Mouse (Mus musculus) cerebellum, adult 9-11 months (tissue): ENCODE measurements around the gene S100a2.

Experiments
- DNase-seq: peaks from one replicate; pipeline ENCODE4 v3.0.0; 2022

Gene S100a2

DNA sequence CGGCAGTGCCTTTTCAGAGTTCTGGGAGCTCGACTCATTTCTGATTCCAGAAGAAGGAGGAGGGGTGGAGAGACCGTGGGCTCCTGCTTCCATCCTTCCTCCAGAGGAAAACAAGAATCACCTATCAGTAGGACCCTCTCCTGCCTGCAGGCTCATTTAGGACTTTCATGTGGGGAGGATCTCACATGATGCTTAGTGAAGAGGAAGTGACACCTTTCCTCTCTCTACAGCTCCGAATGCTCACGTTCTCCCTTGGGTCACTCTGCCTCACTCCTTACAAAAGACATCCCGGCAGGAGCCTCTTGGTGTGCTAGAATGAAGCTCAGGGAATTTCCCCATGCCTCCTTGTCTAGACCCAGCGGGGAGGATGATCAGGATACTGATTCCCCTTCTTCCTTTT lies 31.5 kb downstream of the S100a2 start:
- no peak for DNase-seq

DNA sequence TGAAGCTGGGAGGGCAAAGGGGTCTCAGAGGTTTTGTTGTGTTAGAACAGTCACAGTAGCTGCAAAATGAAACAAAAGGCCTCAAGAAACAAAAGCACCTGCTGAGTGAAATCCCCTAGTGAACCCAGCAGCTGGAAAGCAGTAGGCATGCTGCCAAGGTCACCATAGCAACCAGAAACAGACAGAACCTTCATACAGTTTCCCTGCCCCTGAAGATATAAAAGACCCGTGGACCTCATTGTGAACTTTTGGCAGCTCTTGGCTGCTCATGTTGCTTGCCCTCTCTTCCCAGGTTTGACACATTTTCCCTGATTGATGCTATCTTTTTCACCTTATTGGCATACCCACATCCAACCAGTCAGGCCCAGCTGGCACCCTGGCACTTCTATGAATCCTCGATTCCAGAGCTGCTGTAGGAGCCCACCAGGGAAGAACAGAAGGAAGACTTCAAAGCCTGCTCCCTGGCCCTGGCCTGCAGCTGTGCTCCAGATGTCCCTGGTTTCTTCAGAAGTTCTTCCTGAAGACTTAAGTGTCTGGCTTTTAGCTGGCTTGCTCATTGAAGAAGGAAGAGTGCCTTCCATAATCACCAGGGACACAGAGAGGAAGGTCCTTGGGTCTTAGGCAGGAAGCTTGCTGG lies 33.5 kb downstream of the S100a2 start:
- DNase-seq, result no peak

DNA sequence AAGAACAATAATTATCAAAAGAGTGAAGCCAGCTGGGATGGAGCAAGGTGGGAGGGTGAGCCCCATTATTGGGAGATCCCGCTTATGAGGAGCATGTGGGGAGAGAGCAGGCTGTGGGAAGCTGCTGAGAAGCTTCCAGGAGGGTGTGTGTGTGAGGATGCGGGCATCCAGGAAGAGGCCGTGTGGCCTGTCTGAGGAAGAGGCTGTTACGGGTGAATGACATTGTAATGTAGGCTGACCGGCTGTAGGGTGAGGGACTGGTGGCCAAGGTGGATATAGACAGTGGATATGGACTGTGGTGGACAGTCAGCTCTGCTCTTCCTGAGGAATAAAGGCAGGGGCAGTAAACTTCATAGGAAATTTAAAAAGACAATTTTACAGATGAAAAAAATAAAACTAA lies 35.4 kb downstream of the S100a2 start:
- no peak for DNase-seq

DNA sequence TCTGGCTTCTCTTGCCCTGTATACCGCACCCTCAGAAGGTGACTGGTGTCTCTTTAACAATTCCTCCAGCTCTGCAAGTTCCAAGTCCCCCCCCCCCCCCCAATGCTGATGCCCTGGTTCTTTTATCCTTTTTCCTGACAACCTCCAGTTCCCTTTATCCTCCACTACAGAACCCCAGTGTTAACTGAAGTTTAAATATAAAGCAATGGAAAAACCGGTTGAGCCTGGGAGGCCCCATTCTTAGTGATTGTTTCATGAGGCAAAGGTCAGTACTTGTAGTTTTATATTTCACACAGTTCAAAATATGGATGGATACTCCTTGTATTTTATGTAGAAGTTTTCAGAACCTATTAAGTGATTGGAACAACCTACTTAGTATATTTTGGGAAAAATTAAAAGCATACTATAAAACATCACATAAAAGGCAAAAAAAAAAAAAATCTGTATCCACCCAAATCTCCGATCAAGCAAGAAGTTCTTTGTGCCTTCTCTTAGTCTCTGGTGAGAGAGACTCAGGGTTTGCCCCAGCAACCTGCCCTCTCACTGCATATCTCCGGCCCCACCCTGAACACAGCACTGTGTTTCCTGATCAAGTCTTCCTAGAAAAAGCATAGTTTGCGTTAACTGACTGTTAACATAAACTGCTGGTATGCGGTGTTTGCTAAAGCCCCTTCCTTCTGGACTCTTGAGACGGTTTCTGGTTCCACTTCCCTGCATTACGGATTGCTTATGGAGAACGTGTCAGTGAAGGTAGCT lies 36.4 kb downstream of the S100a2 start:
- no peak for DNase-seq

DNA sequence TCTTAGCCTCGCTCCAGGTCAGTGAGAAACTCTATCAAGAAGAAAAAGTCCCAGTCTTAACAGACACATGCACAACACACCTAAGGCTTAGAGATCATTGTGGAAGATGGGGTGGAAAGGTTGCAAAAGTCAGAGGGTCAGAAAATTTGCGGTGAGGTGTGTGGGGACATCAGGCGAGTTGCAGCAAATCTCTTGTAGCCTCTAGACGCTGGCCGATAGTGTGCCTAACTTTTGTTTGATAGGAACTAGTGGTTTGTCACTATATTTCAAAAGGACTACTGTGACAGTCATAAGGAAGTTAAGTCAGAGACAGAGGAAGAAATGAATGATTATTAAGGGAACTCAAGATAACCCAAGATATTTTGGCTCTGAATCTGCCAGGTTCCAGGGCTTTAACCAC lies 37.3 kb downstream of the S100a2 start:
- DNase-seq, result no peak

DNA sequence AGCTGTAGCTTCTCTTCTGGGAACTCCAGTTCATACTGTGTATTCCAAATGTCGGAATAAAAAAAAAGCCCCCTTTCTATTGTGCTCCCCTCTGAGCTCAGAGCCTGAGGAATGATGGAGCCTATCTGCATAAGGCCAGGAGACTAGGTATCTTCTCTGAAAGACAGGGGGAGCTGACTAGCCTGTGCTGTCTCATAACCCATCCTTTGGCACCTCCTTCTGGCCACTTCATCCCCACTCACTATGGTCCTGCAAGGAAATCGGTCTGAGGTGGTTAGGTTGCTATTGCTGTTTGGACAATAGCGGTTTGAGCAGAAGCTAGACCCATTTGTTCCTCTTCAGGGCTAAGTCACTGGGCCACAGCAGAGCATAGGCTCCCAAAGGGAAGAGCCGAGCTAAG lies 37.8 kb downstream of the S100a2 start:
- DNase-seq, result no peak

DNA sequence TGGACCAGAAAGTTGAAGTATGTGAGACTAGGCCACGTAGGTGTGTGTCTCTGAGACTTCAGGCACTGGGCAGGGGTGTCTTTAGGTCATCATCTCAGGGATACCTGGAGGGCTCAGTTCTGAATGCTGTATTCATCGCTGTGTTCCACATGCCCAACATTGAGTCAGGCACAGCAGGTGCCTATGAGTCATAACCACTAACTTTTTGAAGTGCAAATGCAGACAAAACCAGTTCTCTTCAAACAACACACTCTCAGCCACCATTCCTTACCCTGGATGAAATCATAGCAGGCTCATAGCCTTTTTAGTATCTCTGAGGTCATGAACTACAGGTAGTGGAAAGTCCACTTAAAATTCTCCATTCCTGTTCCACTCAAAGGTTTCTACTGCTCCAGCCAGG lies 39.3 kb downstream of the S100a2 start:
- DNase-seq, result no peak

DNA sequence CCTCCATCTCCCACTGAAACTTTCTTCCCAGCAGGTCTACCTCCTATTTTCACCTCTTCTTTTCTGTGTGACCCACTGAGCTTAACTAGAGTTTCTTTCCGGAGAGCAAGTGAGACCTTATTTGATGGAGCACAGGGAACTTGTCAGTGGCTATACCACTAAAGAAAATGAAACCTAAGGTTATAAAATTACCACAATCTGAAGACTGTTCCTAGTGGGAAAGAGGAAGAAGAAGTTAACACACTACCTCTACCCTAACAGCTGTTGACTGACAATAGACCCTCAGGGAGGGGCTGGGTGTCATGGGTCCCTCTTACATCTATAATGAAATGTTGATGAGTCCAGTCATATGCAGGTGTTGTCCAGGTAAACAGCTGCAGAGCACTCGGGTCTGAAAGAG lies 41.9 kb downstream of the S100a2 start:
- DNase-seq, result no peak

DNA sequence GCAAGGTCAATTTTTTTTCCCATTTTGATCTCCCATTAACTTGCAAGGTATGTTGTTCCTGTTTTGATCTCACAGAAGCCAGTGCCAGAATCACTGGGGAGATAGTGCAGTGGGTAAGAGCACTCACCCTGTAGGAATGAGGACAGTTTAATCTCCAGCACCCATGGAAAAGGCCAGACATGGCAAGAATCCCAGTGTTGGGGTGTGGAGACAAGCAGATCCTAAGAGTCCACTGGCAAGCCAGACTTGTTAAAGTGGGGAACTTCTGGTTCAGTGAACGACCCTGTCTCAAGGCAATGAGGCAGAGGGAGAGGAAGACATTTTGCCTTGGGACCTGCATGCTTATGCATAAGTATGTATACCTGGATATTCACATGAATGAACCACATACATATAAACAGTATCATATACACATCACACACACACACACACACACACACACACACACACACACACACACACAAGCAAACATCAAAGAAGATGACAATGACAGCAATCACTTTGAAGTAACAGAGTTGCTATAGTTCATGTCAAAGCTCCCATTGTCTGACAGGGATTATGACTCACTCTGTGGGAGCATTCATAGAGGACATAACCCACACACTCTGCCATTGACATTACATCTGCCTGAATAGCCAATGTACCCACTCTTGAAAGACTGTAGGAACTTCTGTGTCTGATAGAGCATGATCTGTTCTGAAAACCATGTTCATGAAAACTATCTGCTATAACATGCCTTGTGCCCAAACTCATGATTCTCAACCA lies 48.6 kb downstream of the S100a2 start:
- no peak for DNase-seq

DNA sequence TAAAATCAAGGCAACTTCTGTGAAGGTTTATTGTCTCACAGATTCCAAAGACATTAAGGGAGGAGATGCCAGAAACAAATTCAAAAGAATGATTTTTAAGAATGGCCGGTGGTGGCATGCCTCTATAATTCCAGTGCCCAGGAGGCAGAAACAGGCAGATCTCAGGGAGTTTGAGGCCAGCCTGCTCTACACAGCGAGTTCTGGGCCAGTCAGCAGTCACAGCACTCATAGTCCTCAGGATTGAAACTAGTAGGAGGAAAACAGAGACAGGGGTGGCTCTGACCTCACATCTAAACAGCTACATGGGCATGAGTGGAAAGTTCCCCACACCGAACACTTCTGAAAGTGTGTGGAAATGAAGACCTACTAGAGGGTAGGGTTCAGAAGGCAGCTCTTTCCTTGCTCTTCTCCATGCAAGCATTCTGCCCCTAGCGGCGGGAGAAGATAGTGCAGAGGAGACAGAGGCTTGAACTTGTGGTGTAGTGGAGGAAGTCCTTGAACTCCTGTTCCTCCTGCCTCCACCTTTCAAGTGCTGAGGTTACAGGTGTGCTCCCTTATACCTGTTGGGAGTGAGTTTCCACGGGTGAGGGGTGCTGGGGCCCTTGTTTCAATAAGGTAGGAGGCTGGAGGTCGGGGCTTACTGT lies 49.6 kb downstream of the S100a2 start:
- no peak for DNase-seq

DNA sequence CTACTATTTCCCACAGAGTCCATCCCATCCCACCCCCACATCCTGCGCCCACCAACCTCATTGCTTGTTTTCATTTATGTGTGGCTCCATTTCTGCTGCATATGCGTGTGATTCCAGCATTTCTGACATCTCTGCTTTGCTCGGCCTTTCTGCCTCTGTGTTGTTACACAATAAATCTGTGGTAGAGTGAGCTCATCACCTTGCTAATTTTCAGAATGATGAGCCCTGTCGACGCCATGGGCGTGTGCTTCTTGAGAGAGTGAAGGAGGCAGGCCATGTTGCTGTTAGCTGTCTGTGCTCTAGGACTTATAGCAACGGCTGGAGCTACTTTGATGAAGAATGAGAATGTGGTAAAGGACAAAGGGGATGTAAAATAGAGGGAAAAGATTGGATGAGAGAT lies 50.9 kb downstream of the S100a2 start:
- DNase-seq, result no peak
